Mouse (Mus musculus): Measurements from ENCODE around the gene Creb5.

DNA sequence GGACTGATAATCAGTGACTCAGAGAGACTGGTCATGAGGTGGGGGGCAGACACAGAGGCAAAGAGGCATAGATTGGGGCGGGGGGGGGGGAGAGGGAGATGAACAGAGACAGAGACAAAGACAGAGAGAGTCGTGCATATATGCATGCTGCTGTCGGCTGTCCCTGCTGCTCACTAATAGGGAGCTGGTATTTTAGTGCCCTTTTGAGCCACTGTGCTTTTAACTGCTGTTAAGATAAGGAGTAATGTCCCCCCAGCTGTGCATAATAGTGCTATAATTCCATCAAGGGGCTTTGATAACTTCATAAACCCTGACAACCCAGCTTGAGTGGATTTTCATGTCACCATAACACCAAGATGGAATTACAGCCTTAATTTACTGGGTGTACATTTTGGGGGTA lies 134.3 kb downstream of the Creb5 start:
- TF ChIP-seq CTCF (IDR thresholded peaks at IDR 0.05; ENCODE audit: low read depth) (no peak), EP300 (IDR thresholded peaks at IDR 0.05; ENCODE audit: low read depth) (no peak)
